Mouse (Mus musculus) CH12.LX (cell line): ENCODE results near the gene Socs1.

ENCODE experiments used
- CHD2 ChIP-seq: IDR thresholded peaks from 2 replicates; pipeline ENCODE4 v1.6.1; 2011; ENCODE audit warnings: low read length, improper control_type of control experiment
- CTCF ChIP-seq, 2 experiments: IDR thresholded peaks in 1 of 2; conservative IDR thresholded peaks in 1 of 2; 2 replicates each; pipeline ENCODE4 v1.5.1; 2011 to 2012; ENCODE audit warnings: low read depth in 2 of 2, low read length in 2 of 2, improper control_type of control experiment in 1 of 2, inconsistent platforms in 1 of 2, mild to moderate bottlenecking in 1 of 2, moderate library complexity in 1 of 2
- GABPA ChIP-seq: IDR thresholded peaks from 2 replicates; pipeline ENCODE4 v1.6.1; 2012; ENCODE audit warnings: low read depth, low read length, improper control_type of control experiment, inconsistent platforms; ENCODE audit not compliant: insufficient replicate concordance
- JUND ChIP-seq: conservative IDR thresholded peaks from 2 replicates; pipeline ENCODE4 v1.6.1; 2011; ENCODE audit warnings: low read depth, low read length, improper control_type of control experiment
- MAZ ChIP-seq: IDR thresholded peaks from 2 replicates; pipeline ENCODE4 v1.6.1; 2012; ENCODE audit warnings: low read depth, mild to moderate bottlenecking, inconsistent platforms, low read length, improper control_type of control experiment, moderate library complexity
- MEF2A ChIP-seq: IDR thresholded peaks from 2 replicates; pipeline ENCODE4 v1.6.1; 2014; ENCODE audit warnings: low read depth, mild to moderate bottlenecking, inconsistent platforms, low read length, improper control_type of control experiment, borderline replicate concordance
- POLR2A ChIP-seq: IDR thresholded peaks from 2 replicates; pipeline ENCODE4 v1.6.1; 2011; ENCODE audit warnings: low read depth, mild to moderate bottlenecking, improper control_type of control experiment, low read length
- POLR2AphosphoS2 ChIP-seq: IDR thresholded peaks from 2 replicates; pipeline ENCODE4 v1.6.1; 2011; ENCODE audit warnings: low read depth, low read length, improper control_type of control experiment
- RAD21 ChIP-seq: IDR thresholded peaks from 2 replicates; pipeline ENCODE4 v1.6.1; 2011; ENCODE audit warnings: low read depth, mild to moderate bottlenecking, low read length, improper control_type of control experiment, moderate library complexity
- SIN3A ChIP-seq: IDR thresholded peaks from 2 replicates; pipeline ENCODE4 v1.6.1; 2012; ENCODE audit warnings: low read length, improper control_type of control experiment, inconsistent platforms

GRCm38 (mm10) chr16:10805789-10806527 lies 20.6 kb upstream of the Socs1 start, which contains the start of gene Prm1:
- TF ChIP-seq CHD2 = no peak
- no peak for TF ChIP-seq MAZ
- TF ChIP-seq CTCF (conservative IDR thresholded peaks at IDR 0.05 in 1 of 2, IDR thresholded peaks at IDR 0.05 in 1 of 2; ENCODE audit: low read depth in 2 of 2, low read length in 2 of 2) = no peak
- TF ChIP-seq POLR2A = no peak
- no peak for TF ChIP-seq JUND
- TF ChIP-seq GABPA = no peak
- peak; percentile 44; the same call in 1 of the 2 replicates for TF ChIP-seq MEF2A
- TF ChIP-seq SIN3A = peak; percentile 78; the same call in 1 of the 2 replicates
- TF ChIP-seq POLR2AphosphoS2 = no peak
- TF ChIP-seq RAD21 = no peak; the same call in none of the 2 replicates
